Mouse (Mus musculus): ENCODE measurements around the gene Mcrip2.

- TF ChIP-seq BHLHE40 (IDR thresholded peaks at IDR 0.05; ENCODE audit: low read depth, low read length) (no peak), USF2 (conservative IDR thresholded peaks at IDR 0.05; ENCODE audit: low read depth, low read length) (no peak), EP300 (IDR thresholded peaks at IDR 0.05; ENCODE audit: low read length) (no peak), CTCF (conservative IDR thresholded peaks at IDR 0.05 in 1 of 2, IDR thresholded peaks at IDR 0.05 in 1 of 2; ENCODE audit: low read depth in 2 of 2, low read length in 2 of 2) (no peak), ZMIZ1 (IDR thresholded peaks at IDR 0.05; ENCODE audit: low read depth, low read length) (no peak), CHD1 (IDR thresholded peaks at IDR 0.05; ENCODE audit: low read depth, low read length) (no peak), USF1 (IDR thresholded peaks at IDR 0.05; ENCODE audit: low read depth, low read length) (no peak), HCFC1 (IDR thresholded peaks at IDR 0.05; ENCODE audit: low read depth, low read length) (no peak), ELF1 (IDR thresholded peaks at IDR 0.05; ENCODE audit: low read depth, low read length) (no peak)
Observed at GRCm38 (mm10) chr17:25824362-25825142, 44.0 kb downstream of the Mcrip2 start.
